Mouse (Mus musculus) midbrain, embryonic 10.5 days (tissue): ENCODE results near the gene Hoxb4. TPM values are rescaled to one million over a fixed set of nuclear protein-coding genes. Genes with fewer than 3 reads are reported as not detected.

Experiments used
- DNase-seq: peaks from one replicate; pipeline ENCODE4 v3.0.0-alpha.2; 2017; ENCODE audit warnings: low spot score
- H3K27ac ChIP-seq: fragments of 300-500 bp; sonication (generic); replicated peaks from 2 replicates; pipeline ENCODE4 v1.5.1; 2016; ENCODE audit warnings: mild to moderate bottlenecking
- H3K27me3 ChIP-seq: fragments of 300-500 bp; sonication (generic); 2 replicates; pipeline ENCODE4 v1.6.1; 2016; ENCODE audit warnings: low read depth, mild to moderate bottlenecking; ENCODE audit not compliant: poor library complexity, severe bottlenecking
- H3K36me3 ChIP-seq: fragments of 300-500 bp; sonication (generic); 2 replicates; pipeline ENCODE4 v1.6.1; 2016; ENCODE audit warnings: mild to moderate bottlenecking, moderate library complexity
- H3K4me1 ChIP-seq: fragments of 300-500 bp; sonication (generic); 2 replicates; pipeline ENCODE4 v1.6.1; 2016
- H3K4me3 ChIP-seq: fragments of 300-500 bp; sonication (generic); 2 replicates; pipeline ENCODE4 v1.5.1; 2016; ENCODE audit warnings: mild to moderate bottlenecking, moderate library complexity
- H3K9me3 ChIP-seq: fragments of 300-500 bp; sonication (generic); replicated peaks from 2 replicates; pipeline ENCODE4 v1.6.1; 2016; ENCODE audit warnings: mild to moderate bottlenecking
- WGBS: fragments of 180-500 bp; shearing (Covaris S2); methylation state at CpG from one replicate; pipeline ENCODE4 v1.1.7; 2016; 5-methylcytosine and 5-hydroxymethylcytosine counted together
- polyA plus RNA-seq: library from polyadenylated mRNA; unstranded; fragments of >200 nt; fragmentation: Nextera tagmentation; extraction: Ambion mirVana; gene quantifications from 2 replicates; pipeline ENCODE4 v1.2.1, GENCODE M21; 2016

Hoxb4 gene
- polyA plus RNA-seq, 1 experiment from 2014 or later, result not detected

GRCm38 (mm10) chr11:96315344-96315681 is 2.8 kb upstream of the Hoxb4 start:
- Histone ChIP-seq H3K27ac (no peak overlapping the region), H3K27me3 (peaks cover 100% of the 10 kb centered on the region), H3K4me3 (no peak overlapping the region), H3K9me3 (no peaks in the 10 kb centered on the region), H3K36me3 (no peaks in the 10 kb centered on the region), H3K4me1 (peaks cover 25% of the 10 kb centered on the region)
- DNase-seq, result no peak
- WGBS, result 5% methylated on average over 5 of the region's 5 CpGs

- Histone ChIP-seq H3K27me3 (peaks cover 100% of the 10 kb centered on the region), H3K36me3 (no peaks in the 10 kb centered on the region), H3K27ac (no peak overlapping the region), H3K4me3 (no peak overlapping the region), H3K4me1 (peaks cover 21% of the 10 kb centered on the region), H3K9me3 (no peaks in the 10 kb centered on the region)
- 8% methylated on average over 18 of the region's 18 CpGs for WGBS
- no peak for DNase-seq
Observed at GRCm38 (mm10) chr11:96316696-96317607, 1.1 kb upstream of the Hoxb4 start.

GRCm38 (mm10) chr11:96318368-96319070 is 452 bp downstream of the Hoxb4 start:
- H3K9me3 ChIP-seq, result no peaks in the 10 kb centered on the region
- H3K27ac ChIP-seq, result no peak overlapping the region
- H3K4me1 ChIP-seq, result peaks cover 18% of the 10 kb centered on the region
- under 1% methylated on average over 45 of the region's 45 CpGs for WGBS
- no peaks in the 10 kb centered on the region for H3K36me3 ChIP-seq
- peaks cover 100% of the 10 kb centered on the region for H3K27me3 ChIP-seq
- peak; percentile 78 for DNase-seq
- peak overlapping the region; percentile 51 for H3K4me3 ChIP-seq

GRCm38 (mm10) chr11:96319071-96319902 is 1.2 kb downstream of the Hoxb4 start:
- DNase-seq, result no peak
- H3K4me1 ChIP-seq, result peaks cover 18% of the 10 kb centered on the region
- no peaks in the 10 kb centered on the region for H3K9me3 ChIP-seq
- H3K4me3 ChIP-seq, result peak overlapping the region; percentile 51
- H3K27ac ChIP-seq, result no peak overlapping the region
- H3K36me3 ChIP-seq, result no peaks in the 10 kb centered on the region
- under 1% methylated on average over 33 of the region's 34 CpGs for WGBS
- peaks cover 100% of the 10 kb centered on the region for H3K27me3 ChIP-seq

GRCm38 (mm10) chr11:96319910-96320309 is 1.8 kb downstream of the Hoxb4 start:
- Histone ChIP-seq H3K27ac (no peak overlapping the region), H3K9me3 (no peaks in the 10 kb centered on the region), H3K4me1 (peaks cover 18% of the 10 kb centered on the region), H3K36me3 (no peaks in the 10 kb centered on the region), H3K27me3 (peaks cover 100% of the 10 kb centered on the region), H3K4me3 (no peak overlapping the region)
- under 1% methylated on average over 29 of the region's 29 CpGs for WGBS
- DNase-seq, result no peak

GRCm38 (mm10) chr11:96320688-96321087 is 2.6 kb downstream of the Hoxb4 start:
- Histone ChIP-seq H3K36me3 (no peaks in the 10 kb centered on the region), H3K4me3 (no peak overlapping the region), H3K4me1 (peaks cover 18% of the 10 kb centered on the region), H3K27me3 (peaks cover 100% of the 10 kb centered on the region), H3K27ac (no peak overlapping the region), H3K9me3 (no peaks in the 10 kb centered on the region)
- WGBS, result under 1% methylated on average over 17 of the region's 17 CpGs
- peak; percentile 59 for DNase-seq

- Histone ChIP-seq H3K36me3 (no peaks in the 10 kb centered on the region), H3K4me3 (no peak overlapping the region), H3K27me3 (peaks cover 100% of the 10 kb centered on the region), H3K9me3 (no peaks in the 10 kb centered on the region), H3K4me1 (peaks cover 18% of the 10 kb centered on the region), H3K27ac (no peak overlapping the region)
- 11% methylated on average over 5 of the region's 5 CpGs for WGBS
- no peak for DNase-seq
Observed at GRCm38 (mm10) chr11:96321846-96322245, 3.8 kb downstream of the Hoxb4 start.

GRCm38 (mm10) chr11:96322738-96323137 is 4.7 kb downstream of the Hoxb4 start:
- Histone ChIP-seq H3K36me3 (no peaks in the 10 kb centered on the region), H3K9me3 (no peaks in the 10 kb centered on the region), H3K27ac (no peak overlapping the region), H3K4me1 (peaks cover 18% of the 10 kb centered on the region), H3K4me3 (no peak overlapping the region), H3K27me3 (peaks cover 100% of the 10 kb centered on the region)
- 5% methylated on average over 6 of the region's 6 CpGs for WGBS
- no peak for DNase-seq

GRCm38 (mm10) chr11:96323154-96323553 is 5.1 kb downstream of the Hoxb4 start, which contains the start of gene Hoxb3:
TSS of gene Hoxb3 (plus strand) at chr11:96323326.
- Histone ChIP-seq H3K27me3 (peaks cover 100% of the 10 kb centered on the region), H3K4me1 (peaks cover 14% of the 10 kb centered on the region), H3K27ac (no peak within 1 kb of the TSS), H3K36me3 (no peaks in the 10 kb centered on the region), H3K9me3 (no peaks in the 10 kb centered on the region), H3K4me3 (no peak within 1 kb of the TSS)
- DNase-seq, result no peak
- 2% methylated on average over 10 of the region's 10 CpGs for WGBS

- H3K27me3 ChIP-seq, result peaks cover 100% of the 10 kb centered on the region
- no peak overlapping the region for H3K27ac ChIP-seq
- peaks cover 6% of the 10 kb centered on the region for H3K4me1 ChIP-seq
- 4% methylated on average over 5 of the region's 5 CpGs for WGBS
- H3K9me3 ChIP-seq, result no peaks in the 10 kb centered on the region
- H3K36me3 ChIP-seq, result no peaks in the 10 kb centered on the region
- DNase-seq, result no peak
- no peak overlapping the region for H3K4me3 ChIP-seq
Observed at GRCm38 (mm10) chr11:96324125-96324524, 6.1 kb downstream of the Hoxb4 start.

GRCm38 (mm10) chr11:96324965-96325364 is 6.9 kb downstream of the Hoxb4 start:
- DNase-seq, result no peak
- peaks cover 3% of the 10 kb centered on the region; the same call in 1 of the 2 replicates for H3K4me1 ChIP-seq
- no peaks in the 10 kb centered on the region for H3K9me3 ChIP-seq
- peaks cover 100% of the 10 kb centered on the region for H3K27me3 ChIP-seq
- no peaks in the 10 kb centered on the region for H3K36me3 ChIP-seq
- no peak overlapping the region for H3K4me3 ChIP-seq
- WGBS, result 2% methylated on average over 8 of the region's 8 CpGs
- H3K27ac ChIP-seq, result no peak overlapping the region

GRCm38 (mm10) chr11:96325747-96326212 is 7.7 kb downstream of the Hoxb4 start:
- no peak overlapping the region for H3K27ac ChIP-seq
- H3K9me3 ChIP-seq, result no peaks in the 10 kb centered on the region
- H3K36me3 ChIP-seq, result no peaks in the 10 kb centered on the region
- WGBS, result 2% methylated on average over 22 of the region's 22 CpGs
- H3K4me1 ChIP-seq, result no peaks in the 10 kb centered on the region
- DNase-seq, result no peak
- peaks cover 100% of the 10 kb centered on the region for H3K27me3 ChIP-seq
- no peak overlapping the region for H3K4me3 ChIP-seq
